Mouse (Mus musculus): ENCODE measurements around the gene Nr3c2.

DNA sequence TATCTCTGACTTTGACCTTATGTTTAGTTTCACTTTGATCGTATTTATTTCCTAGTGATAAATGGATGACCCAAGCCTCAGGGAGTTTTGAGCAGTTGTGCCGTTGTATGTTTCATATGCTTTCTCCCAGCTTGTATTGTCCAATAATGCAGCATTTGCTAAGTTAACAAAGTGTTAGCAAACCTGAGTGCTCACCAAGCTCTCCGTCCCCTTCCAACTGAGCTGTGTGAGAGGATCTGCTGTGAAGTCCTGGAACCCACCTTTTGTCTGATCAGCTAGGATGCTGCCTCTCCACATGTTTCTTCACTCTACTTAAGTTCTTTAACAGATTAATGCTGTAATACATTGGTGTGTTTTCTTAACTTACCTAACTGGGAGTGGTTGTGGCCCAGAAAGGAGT, 342.1 kb downstream of the Nr3c2 start:
- TF ChIP-seq MAFK (IDR thresholded peaks at IDR 0.05; ENCODE audit: insufficient replicate concordance, low read length), result no peak
- no peak for TF ChIP-seq USF1 (IDR thresholded peaks at IDR 0.05; ENCODE audit: low read depth, low read length)
- TF ChIP-seq TCF12 (IDR thresholded peaks at IDR 0.05; ENCODE audit: low read depth, low read length), result no peak
- no peak for TF ChIP-seq JUND (conservative IDR thresholded peaks at IDR 0.05; ENCODE audit: low read depth, low read length)
- no peak for TF ChIP-seq CTCF (conservative IDR thresholded peaks at IDR 0.05 in 1 of 2, IDR thresholded peaks at IDR 0.05 in 1 of 2; ENCODE audit: low read depth in 2 of 2, low read length in 2 of 2)
- TF ChIP-seq POLR2A (IDR thresholded peaks at IDR 0.05; ENCODE audit: low read depth, low read length), result no peak
- TF ChIP-seq HCFC1 (IDR thresholded peaks at IDR 0.05; ENCODE audit: low read depth, low read length), result no peak
- TF ChIP-seq PAX5 (IDR thresholded peaks at IDR 0.05; ENCODE audit: low read length), result no peak
- TF ChIP-seq EP300 (IDR thresholded peaks at IDR 0.05; ENCODE audit: low read length), result no peak
- no peak for TF ChIP-seq MAX (IDR thresholded peaks at IDR 0.05; ENCODE audit: low read length)
- TF ChIP-seq MAZ (IDR thresholded peaks at IDR 0.05; ENCODE audit: low read depth, low read length), result no peak

Data from CH12.LX (cell line).